Mouse (Mus musculus) stomach, postnatal 0 days (tissue): ENCODE results near the gene Tesmin.

Experiments
- CTCF ChIP-seq: IDR thresholded peaks from 2 replicates; pipeline ENCODE4 v1.5.1; 2016; ENCODE audit warnings: antibody characterized with exemption, low read depth, mild to moderate bottlenecking, moderate library complexity
- EP300 ChIP-seq: optimal IDR thresholded peaks from 2 replicates; pipeline ENCODE3; 2016; ENCODE audit warnings: antibody characterized with exemption

GRCm38 (mm10) chr19:3365089-3365488 lies 23.6 kb upstream of the Tesmin start:
- TF ChIP-seq CTCF (peak; percentile 48), EP300 (no peak)
